Mouse (Mus musculus) olfactory bulb, adult 2 months (tissue): ENCODE data around the gene Shisa9.

ENCODE experiments used
- CTCF ChIP-seq: fragments of 200-500 bp; IDR thresholded peaks from 2 replicates; pipeline ENCODE4 v1.5.1; 2012; ENCODE audit warnings: low read depth, mild to moderate bottlenecking, low read length, moderate library complexity; ENCODE audit not compliant: insufficient read depth
- POLR2A ChIP-seq: fragments of 200-500 bp; IDR thresholded peaks from 2 replicates; pipeline ENCODE4 v1.6.1; 2012; ENCODE audit warnings: mild to moderate bottlenecking, low read depth, low read length, moderate library complexity; ENCODE audit not compliant: insufficient read depth

DNA sequence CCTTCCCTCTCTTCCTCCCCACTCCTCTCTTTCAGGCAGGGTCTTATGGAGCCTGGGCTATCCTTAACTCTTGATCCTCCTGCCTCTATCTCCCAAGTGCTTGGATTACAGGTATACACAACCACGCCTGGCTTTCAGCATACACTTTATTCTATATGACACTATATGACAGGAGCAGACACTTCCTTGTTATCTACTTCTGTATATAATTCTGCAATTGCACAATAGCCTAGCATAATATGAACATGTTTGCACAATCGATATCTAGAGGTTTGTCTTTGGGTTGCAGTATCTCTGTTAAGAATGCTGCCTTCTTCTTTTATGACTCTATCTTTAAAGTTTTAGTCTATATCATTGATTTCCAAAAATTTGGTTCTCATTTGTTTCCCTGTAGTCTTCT is 230.1 kb downstream of the Shisa9 start:
- TF ChIP-seq CTCF (no peak), POLR2A (no peak)
